Mouse (Mus musculus) lung, postnatal 0 days (tissue): ENCODE measurements at regions not wholly inside any gene's neighbourhood (a gene's known extent, or its start where the extent isn't known, plus 50 kb on each side); places are given as distances from the start of the nearest gene placed in this dataset.

ENCODE experiments used
- CTCF ChIP-seq: IDR thresholded peaks from 2 replicates; pipeline ENCODE4 v1.5.1; 2016; ENCODE audit warnings: antibody characterized with exemption, mild to moderate bottlenecking
- EP300 ChIP-seq: IDR thresholded peaks from 2 replicates; pipeline ENCODE4 v1.6.1; 2016; ENCODE audit warnings: antibody characterized with exemption, mild to moderate bottlenecking, control low read depth

GRCm38 (mm10) chr10:17237463-17237862, 485.6 kb upstream of the Cited2 start:
- no peak for TF ChIP-seq CTCF
- no peak for TF ChIP-seq EP300
